Mouse (Mus musculus) CD4-positive naive resting alpha-beta T cell, adult 76 days (primary cell): ENCODE data around the gene Olfr671. TPM values are rescaled to one million over a fixed set of nuclear protein-coding genes. Genes with fewer than 3 reads are reported as not detected.

Source experiments
- total RNA-seq: library from RNA; stranded (reverse); gene quantifications from one replicate; pipeline ENCODE4 v1.2.4, GENCODE M21; 2023

The Olfr671 gene
- total RNA-seq = not detected

DNA sequence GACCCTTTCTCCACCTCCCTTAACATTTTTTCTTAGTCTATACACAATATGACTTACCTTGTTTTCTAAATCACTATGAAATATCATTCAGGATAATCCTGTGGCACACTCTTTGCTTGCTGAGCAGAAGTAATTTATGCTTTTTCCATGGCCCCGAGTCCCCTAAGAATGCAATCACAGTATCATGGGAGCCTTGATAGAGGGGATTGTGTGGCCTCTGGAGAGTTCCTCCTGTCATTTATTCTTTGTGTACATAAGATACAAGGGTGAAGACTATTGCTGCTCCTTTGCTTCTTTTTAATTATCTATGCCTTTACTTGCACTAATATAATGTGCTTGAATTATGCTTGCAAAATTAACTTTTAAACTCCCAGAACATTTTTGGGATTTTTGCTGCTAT, at the start of gene Olfr671:
Gene Olfr671 (minus strand): TSS at position 101 of the 400 bp plus-strand sequence.

DNA sequence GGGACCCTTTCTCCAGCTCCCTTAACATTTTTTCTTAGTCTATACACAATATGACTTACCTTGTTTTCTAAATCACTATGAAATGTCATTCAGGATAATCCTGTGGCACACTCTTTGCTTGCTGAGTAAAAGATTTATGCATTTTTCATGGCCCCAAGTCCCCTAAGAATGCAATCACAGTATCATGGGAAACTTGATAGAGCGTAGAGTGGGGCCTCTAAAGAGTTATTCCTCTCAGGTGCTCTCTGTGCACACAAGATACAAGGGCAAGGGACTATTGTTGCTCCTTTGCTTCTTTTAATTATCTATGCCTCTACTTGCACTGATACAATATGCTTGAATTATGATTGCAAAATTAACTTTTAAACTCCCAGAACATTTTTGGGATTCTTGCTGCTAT, 49.4 kb upstream of the Olfr671 start, which contains the start of gene Olfr675:
Gene Olfr675 (minus strand): TSS at position 101 of the 400 bp plus-strand sequence.

DNA sequence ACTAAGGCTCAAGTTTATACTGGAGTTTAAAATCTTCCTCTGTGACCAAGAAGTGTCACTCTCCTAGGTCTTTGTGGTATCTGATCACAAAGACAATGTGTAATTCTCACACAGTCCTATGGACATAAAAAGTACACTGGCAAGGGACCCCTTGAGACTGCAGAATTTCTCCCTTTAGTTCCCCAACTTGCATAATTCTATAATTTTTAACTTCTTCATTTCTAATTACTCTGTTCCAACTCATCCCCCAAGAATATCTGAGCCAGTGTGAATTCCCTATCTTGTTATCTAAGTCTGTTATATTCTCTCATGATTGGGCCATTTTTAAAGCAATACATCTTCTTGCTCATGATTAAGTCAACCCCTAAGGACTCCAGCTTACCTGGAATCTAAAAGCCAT, 23.0 kb upstream of the Olfr671 start, which contains the start of gene Olfr672:
Gene Olfr672 (minus strand): TSS at position 101 of the 400 bp plus-strand sequence.

DNA sequence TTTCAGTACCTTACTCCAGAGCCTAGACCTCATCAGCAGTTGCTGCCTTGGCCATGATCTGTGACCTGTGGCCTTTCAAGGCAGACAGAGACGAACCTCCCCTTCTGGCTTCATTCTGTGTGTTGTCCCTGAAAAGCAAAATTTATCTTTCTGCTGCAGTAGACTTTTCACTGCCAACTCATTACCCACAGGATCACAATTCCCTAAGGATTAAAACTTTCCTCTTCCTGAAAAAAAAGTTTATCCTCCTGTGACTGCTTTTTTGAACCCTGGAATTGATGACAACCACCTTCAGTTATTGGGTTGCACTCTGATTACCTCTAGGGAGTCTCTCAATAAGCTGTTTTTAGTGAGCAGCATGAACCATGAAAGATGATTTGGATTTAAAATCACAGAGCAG, 16.4 kb downstream of the Olfr671 start, which contains the start of gene Olfr670:
Gene Olfr670 (minus strand): TSS at position 101 of the 400 bp plus-strand sequence.

DNA sequence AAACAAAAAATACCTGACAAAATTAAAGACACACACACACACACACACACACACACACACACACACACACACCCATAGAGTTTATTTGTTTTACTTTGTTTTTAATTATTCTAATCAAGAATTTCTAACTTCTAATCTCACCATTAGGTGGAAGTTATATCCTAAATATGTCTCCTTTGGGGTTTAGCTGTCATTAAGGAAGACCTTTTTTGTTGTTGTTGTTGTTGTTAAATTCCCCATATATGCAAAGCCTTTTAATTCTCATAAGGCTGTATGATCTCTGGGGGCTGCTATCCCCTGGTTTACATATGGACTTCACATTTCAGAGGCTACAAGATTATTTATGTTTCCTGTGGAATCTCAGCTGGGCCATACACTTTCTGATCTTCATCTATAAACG, 45.0 kb downstream of the Olfr671 start, which contains the start of gene Olfr669:
Gene Olfr669 (plus strand): TSS at position 301 of the 400 bp plus-strand sequence.

DNA sequence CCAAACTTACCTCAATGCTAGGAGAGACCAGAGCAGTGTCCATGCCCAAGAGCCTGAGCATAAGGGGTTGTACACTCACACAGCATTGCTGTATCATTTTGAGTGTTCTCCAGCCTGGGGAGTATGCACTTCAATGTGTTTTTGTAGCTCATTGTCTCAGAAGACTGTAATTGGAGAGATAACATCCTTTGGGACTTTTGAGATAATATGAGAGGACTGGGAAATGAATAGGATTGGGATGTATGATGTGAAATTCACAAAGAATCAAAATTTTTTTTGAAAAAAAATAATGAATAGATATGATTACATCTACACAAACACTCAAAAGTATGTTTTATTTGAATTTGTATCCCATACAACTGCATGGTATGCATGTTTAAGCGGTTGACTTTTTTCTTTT, 51.0 kb downstream of the Olfr671 start, which contains the start of gene Olfr668:
Gene Olfr668 (minus strand): TSS at position 101 of the 400 bp plus-strand sequence.

Other genes with a start within 250 kb of the Olfr671 start
- gene Usp17le, start 201.7 kb downstream of the Olfr671 start, total RNA-seq = not detected
- gene Usp17lb, start 136.5 kb downstream of the Olfr671 start, total RNA-seq = not detected
- not detected for gene Usp17la, start 122.1 kb downstream of the Olfr671 start, total RNA-seq
- not detected for gene Olfr665, start 101.1 kb downstream of the Olfr671 start, total RNA-seq
- not detected for gene Olfr666, start 83.2 kb downstream of the Olfr671 start, total RNA-seq
- not detected for gene Olfr667, start 57.6 kb downstream of the Olfr671 start, total RNA-seq
- gene Olfr668, start 51.1 kb downstream of the Olfr671 start, total RNA-seq = not detected
- not detected for gene Olfr669, start 44.9 kb downstream of the Olfr671 start, total RNA-seq
- gene Olfr670, start 16.5 kb downstream of the Olfr671 start, total RNA-seq = not detected
- gene Olfr672, start 22.9 kb upstream of the Olfr671 start, total RNA-seq = not detected
- gene Olfr675, start 49.3 kb upstream of the Olfr671 start, total RNA-seq = not detected
- not detected for gene Olfr676, start 53.6 kb upstream of the Olfr671 start, total RNA-seq
- not detected for gene Olfr677, start 72.2 kb upstream of the Olfr671 start, total RNA-seq
- gene Olfr678, start 85.3 kb upstream of the Olfr671 start, total RNA-seq = not detected
- gene Olfr679, start 102.1 kb upstream of the Olfr671 start, total RNA-seq = not detected
- gene Olfr680-ps1, start 113.7 kb upstream of the Olfr671 start, total RNA-seq = not detected
- not detected for gene Olfr681, start 137.7 kb upstream of the Olfr671 start, total RNA-seq
- not detected for gene Olfr683, start 167.9 kb upstream of the Olfr671 start, total RNA-seq
- gene Olfr684, start 184.5 kb upstream of the Olfr671 start, total RNA-seq = not detected
- not detected for gene Olfr685, start 206.9 kb upstream of the Olfr671 start, total RNA-seq
- not detected for gene Olfr686, start 228.4 kb upstream of the Olfr671 start, total RNA-seq